Mouse (Mus musculus) midbrain, postnatal 0 days (tissue): ENCODE data around the gene Zswim5. TPM values are rescaled to one million over a fixed set of nuclear protein-coding genes. Genes with fewer than 3 reads are reported as not detected.

Experiments used
- ATAC-seq: fragments of 200-750 bp; cut with Nextera tagmentation; 2 replicates; pipeline ENCODE4 v1.8.0; 2017; ENCODE audit warnings: moderate number of reproducible peaks, mild to moderate bottlenecking, moderate TSS enrichment, moderate library complexity; ENCODE audit not compliant: low FRiP score
- DNase-seq: peaks from one replicate; pipeline ENCODE4 v3.0.0-alpha.2; 2015; ENCODE audit warnings: low spot score
- H3K27ac ChIP-seq: fragments of 300-500 bp; sonication (generic); 2 replicates; pipeline ENCODE4 v1.5.1; 2014; ENCODE audit warnings: low read depth, mild to moderate bottlenecking, low read length, mixed read lengths
- H3K27me3 ChIP-seq: fragments of 300-500 bp; sonication (generic); 2 replicates; pipeline ENCODE4 v1.6.1; 2014; ENCODE audit warnings: low read length, control low read depth, mixed read lengths; ENCODE audit not compliant: insufficient read depth
- H3K36me3 ChIP-seq: fragments of 300-500 bp; sonication (generic); 2 replicates; pipeline ENCODE4 v1.6.1; 2014; ENCODE audit warnings: low read length, control low read depth, mixed read lengths; ENCODE audit not compliant: insufficient read depth
- H3K4me1 ChIP-seq: fragments of 300-500 bp; sonication (generic); 2 replicates; pipeline ENCODE4 v1.6.1; 2014; ENCODE audit warnings: mild to moderate bottlenecking, control low read depth, antibody characterized with exemption, low read length, mixed read lengths; ENCODE audit not compliant: insufficient read depth
- H3K4me2 ChIP-seq: fragments of 300-500 bp; sonication (generic); 2 replicates; pipeline ENCODE4 v1.6.1; 2014; ENCODE audit warnings: low read depth, mild to moderate bottlenecking, low read length, mixed read lengths; ENCODE audit not compliant: poor library complexity, severe bottlenecking
- H3K4me3 ChIP-seq: fragments of 300-500 bp; sonication (generic); 2 replicates; pipeline ENCODE4 v1.5.1; 2014; ENCODE audit warnings: low read depth, mild to moderate bottlenecking, low read length, moderate library complexity
- H3K9ac ChIP-seq: fragments of 300-500 bp; sonication (generic); replicated peaks from 2 replicates; pipeline ENCODE4 v1.6.1; 2014; ENCODE audit warnings: mild to moderate bottlenecking, low read length, moderate library complexity, mixed read lengths; ENCODE audit not compliant: poor library complexity, severe bottlenecking
- H3K9me3 ChIP-seq: fragments of 300-500 bp; sonication (generic); 2 replicates; pipeline ENCODE4 v1.6.1; 2016; ENCODE audit warnings: low read length, control low read depth
- CTCF ChIP-seq: IDR thresholded peaks from 2 replicates; pipeline ENCODE4 v1.5.1; 2016; ENCODE audit warnings: antibody characterized with exemption, mild to moderate bottlenecking
- WGBS: fragments of 180-500 bp; shearing (Covaris S2); extraction: QIAGEN DNeasy Blood & Tissue Kit; methylation state at CpG from one replicate; pipeline ENCODE4 v1.1.7; 2014; 5-methylcytosine and 5-hydroxymethylcytosine counted together
- polyA plus RNA-seq: library from polyadenylated mRNA; unstranded; fragments of >200 nt; fragmentation: Nextera tagmentation; extraction: Ambion mirVana; gene quantifications from 2 replicates; pipeline ENCODE4 v1.2.1, GENCODE M21; 2015
- total RNA-seq: library from RNA; depleted of rRNA; stranded (reverse); fragments of >200 nt; gene quantifications from 2 replicates; pipeline ENCODE4 v1.2.3, GENCODE M21; 2014

Gene Zswim5
- total and polyA plus RNA-seq, 2 experiments from 2014 or later: 2.4 to 23.0 TPM

DNA sequence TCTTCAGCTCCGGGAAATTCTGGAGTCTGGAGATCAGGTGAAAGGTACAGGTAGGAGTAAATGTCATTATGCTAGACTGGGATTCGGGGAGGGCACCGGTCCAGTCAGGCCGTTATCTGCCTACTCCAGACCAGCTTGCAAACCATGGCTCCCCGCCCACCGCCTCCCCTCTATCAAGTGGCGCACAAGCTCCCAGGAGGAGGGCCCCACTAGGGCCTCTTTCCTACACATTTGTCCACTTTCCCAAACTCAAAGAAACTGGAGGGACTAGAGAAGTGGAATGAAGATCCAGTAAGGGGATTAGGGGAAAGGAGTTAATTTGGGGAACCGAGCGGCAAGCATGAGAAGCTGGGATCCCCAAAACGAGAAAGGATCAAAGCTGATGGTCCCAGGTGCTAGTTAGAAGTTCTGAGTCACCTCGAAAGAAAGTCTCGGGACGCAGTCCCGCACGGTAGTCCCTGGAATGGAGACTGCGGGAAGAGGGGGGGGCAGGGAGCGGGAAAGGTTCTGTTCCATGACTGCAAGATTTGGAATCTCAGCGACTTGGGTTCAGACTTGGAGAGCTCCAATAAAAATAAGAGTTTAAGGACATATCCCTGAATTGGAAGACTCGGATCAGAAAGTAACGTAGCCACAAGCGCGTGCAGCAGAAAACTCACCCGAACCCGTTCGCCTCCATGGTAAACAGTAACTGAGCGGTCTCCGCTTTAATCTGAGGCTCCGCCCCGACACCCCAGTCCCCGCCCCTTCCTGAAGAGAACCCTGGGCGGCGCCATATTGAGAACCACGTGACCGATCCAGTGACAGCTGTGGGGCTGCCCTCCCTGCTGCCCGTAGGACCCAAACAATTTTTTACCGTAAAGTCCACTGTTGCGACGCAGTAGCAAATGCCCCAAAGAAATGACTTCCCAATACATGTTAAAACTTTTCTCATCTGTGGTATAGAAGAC lies 116.8 kb downstream of the Zswim5 start, which contains the start of gene Urod:
Gene Urod (minus strand): TSS at position 742 of the 950 bp plus-strand sequence.
- ATAC-seq (peak; percentile 88), DNase-seq (peak; percentile 98)
- Histone ChIP-seq H3K27ac (peak within 1 kb of the TSS; percentile 78), H3K9me3 (no peaks in the 10 kb centered on the region), H3K9ac (peak within 1 kb of the TSS; percentile 76), H3K4me1 (peaks cover 11% of the 10 kb centered on the region; the same call in 1 of the 2 replicates), H3K36me3 (peaks cover 7% of the 10 kb centered on the region; the same call in 1 of the 2 replicates), H3K27me3 (no peaks in the 10 kb centered on the region), H3K4me2 (peak within 1 kb of the TSS; percentile 90), H3K4me3 (peak within 1 kb of the TSS; percentile 98)
- WGBS: 2% methylated on average over 38 of the region's 38 CpGs
- TF ChIP-seq CTCF: no peak

DNA sequence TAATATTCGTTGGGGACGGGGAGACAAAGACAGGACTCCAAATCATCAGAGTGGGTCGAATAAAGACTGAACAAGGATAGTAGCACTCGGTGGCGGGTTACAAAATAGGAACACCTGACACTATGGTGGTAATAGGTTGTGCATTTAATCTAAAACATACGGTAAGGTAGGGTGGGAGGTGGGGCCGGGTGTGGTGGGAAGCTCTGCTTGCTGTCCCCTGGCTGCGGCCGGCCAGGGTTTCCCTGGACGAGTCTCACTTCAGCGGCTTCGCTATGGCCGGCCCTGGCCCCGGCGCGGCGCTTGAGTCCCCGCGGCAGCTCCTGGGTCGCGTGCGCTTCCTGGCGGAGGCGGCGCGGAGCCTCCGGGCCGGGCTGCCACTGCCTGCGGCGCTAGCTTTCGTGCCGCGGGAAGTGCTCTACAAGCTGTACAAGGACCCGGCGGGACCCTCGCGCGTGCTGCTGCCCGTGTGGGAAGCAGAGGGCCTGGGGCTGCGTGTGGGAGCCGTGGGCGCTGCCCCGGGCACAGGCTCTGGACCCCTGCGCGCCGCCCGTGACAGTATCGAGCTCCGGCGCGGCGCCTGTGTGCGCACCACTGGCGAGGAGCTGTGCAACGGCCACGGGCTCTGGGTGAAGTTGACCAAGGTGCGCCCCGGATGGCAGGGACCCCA lies 118.1 kb downstream of the Zswim5 start, which contains the start of gene Hectd3:
Gene Hectd3 (plus strand): TSS at position 187 of the 667 bp plus-strand sequence.
- DNase-seq (peak; percentile 72), ATAC-seq (peak; percentile 43; the same call in 1 of the 2 replicates)
- Histone ChIP-seq H3K36me3 (peaks cover 19% of the 10 kb centered on the region), H3K4me3 (peak within 1 kb of the TSS; percentile 98), H3K4me2 (peak within 1 kb of the TSS; percentile 90), H3K27ac (peak within 1 kb of the TSS; percentile 78), H3K4me1 (peaks cover 11% of the 10 kb centered on the region; the same call in 1 of the 2 replicates), H3K9me3 (no peaks in the 10 kb centered on the region), H3K9ac (peak within 1 kb of the TSS; percentile 76), H3K27me3 (no peaks in the 10 kb centered on the region)
- 1% methylated on average over 57 of the region's 58 CpGs for WGBS
- TF ChIP-seq CTCF: no peak

DNA sequence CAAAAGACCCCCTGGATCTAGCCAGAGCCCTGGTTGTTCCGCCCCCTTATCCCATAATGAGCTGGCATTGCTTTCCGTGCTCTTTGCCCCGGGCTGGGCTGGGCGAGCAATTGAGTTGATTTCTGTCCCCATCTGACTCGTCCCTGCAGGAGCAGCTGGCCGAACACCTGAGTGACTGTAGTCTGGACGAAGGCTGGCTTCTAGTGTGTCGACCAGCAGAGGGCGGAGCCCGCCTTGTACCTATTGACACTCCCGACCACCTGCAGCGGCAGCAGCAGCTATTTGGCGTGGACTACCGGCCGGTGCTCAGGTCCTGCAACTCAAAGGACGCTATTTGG lies 118.6 kb downstream of the Zswim5 start:
- 0% methylated on average over 16 of the region's 16 CpGs for WGBS
- peak; percentile 17 for ATAC-seq

DNA sequence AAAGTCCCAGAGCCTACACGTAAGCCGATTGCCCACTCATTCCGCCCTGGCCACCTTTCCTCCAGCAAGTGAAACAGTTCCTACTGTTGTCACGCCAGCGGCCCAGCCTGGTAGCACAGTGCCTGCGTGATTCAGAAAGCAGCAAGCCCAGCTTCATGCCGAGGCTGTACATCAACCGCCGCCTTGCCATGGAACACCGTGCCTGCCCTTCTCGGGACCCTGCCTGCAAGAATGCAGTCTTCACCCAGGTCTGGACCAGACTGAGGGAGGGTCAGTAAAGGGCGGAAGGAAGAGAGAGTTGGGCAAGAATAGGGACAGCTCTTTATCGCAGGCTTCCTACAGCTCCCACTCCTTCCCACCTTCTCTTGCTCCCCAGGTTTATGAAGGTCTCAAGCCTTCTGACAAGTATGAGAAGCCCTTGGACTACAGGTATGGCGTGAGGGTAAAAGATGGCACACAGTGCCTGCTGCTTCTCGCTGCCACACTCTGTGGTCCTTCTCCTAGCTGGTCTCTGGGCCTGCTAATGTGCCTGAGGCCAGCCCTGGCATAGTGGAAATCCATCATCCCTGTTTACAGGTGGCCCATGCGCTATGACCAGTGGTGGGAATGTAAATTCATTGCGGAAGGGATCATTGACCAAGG lies 122.5 kb downstream of the Zswim5 start:
- Histone ChIP-seq H3K4me3 (no peak overlapping the region), H3K9ac (no peak overlapping the region), H3K9me3 (no peaks in the 10 kb centered on the region), H3K4me1 (peaks cover 11% of the 10 kb centered on the region; the same call in 1 of the 2 replicates), H3K36me3 (peaks cover 61% of the 10 kb centered on the region), H3K27ac (no peak overlapping the region), H3K4me2 (no peak overlapping the region), H3K27me3 (no peaks in the 10 kb centered on the region)
- 96% methylated on average over 17 of the region's 17 CpGs for WGBS
- TF ChIP-seq CTCF: no peak
- ATAC-seq: no peak
- DNase-seq: no peak

More for the DNA sequence above, 118.6 kb downstream of the Zswim5 start:
- H3K36me3 ChIP-seq: peaks cover 24% of the 10 kb centered on the region
- H3K4me2 ChIP-seq: peak overlapping the region; percentile 90
- no peaks in the 10 kb centered on the region for H3K9me3 ChIP-seq
- peak overlapping the region; percentile 78 for H3K27ac ChIP-seq
- peak overlapping the region; percentile 98 for H3K4me3 ChIP-seq
- H3K9ac ChIP-seq: peak overlapping the region; percentile 76
- peak; percentile 82 for DNase-seq
- peaks cover 11% of the 10 kb centered on the region; the same call in 1 of the 2 replicates for H3K4me1 ChIP-seq
- no peaks in the 10 kb centered on the region for H3K27me3 ChIP-seq
- peak; percentile 67 for TF ChIP-seq CTCF

DNA sequence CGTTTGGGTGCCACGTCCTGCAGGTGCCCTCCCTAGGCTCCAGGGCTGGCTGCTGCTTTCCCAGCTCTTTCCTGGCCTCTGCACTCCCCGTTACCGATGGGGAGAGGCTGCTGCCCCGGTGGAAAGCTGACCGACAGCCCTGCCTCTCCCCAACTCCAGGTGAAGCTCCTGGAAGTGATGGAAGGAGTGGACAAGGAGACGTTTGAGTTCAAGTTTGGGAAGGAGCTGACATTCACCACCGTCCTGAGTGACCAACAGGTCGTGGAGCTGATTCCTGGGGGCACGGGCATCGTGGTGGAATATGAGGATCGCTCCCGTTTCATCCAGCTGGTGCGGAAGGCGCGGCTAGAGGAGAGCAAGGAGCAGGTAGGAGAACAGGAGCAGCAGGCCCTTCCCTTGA lies 124.8 kb downstream of the Zswim5 start:
- Histone ChIP-seq H3K27me3 (no peaks in the 10 kb centered on the region), H3K9me3 (no peaks in the 10 kb centered on the region), H3K9ac (no peak overlapping the region), H3K4me1 (no peaks in the 10 kb centered on the region), H3K36me3 (peaks cover 62% of the 10 kb centered on the region), H3K4me3 (no peak overlapping the region), H3K4me2 (no peak overlapping the region), H3K27ac (no peak overlapping the region)
- no peak for ATAC-seq
- TF ChIP-seq CTCF: no peak
- 91% methylated on average over 16 of the region's 16 CpGs for WGBS
- DNase-seq: no peak
